Mouse (Mus musculus) intestine, embryonic 14.5 days (tissue): ENCODE data around the gene Miga1. TPM values are rescaled to one million over a fixed set of nuclear protein-coding genes. Genes with fewer than 3 reads are reported as not detected.

ENCODE experiments used
- ATAC-seq: fragments of 200-750 bp; cut with Nextera tagmentation; replicated peaks from 2 replicates; pipeline ENCODE4 v1.8.0; 2017; ENCODE audit warnings: low read depth, moderate number of reproducible peaks, moderate TSS enrichment, moderate library complexity; ENCODE audit not compliant: low FRiP score, low TSS enrichment
- DNase-seq: peaks from one replicate; pipeline ENCODE4 v3.0.0-alpha.2; 2018; ENCODE audit warnings: low spot score
- H3K27ac ChIP-seq: fragments of 300-500 bp; sonication (generic); 2 replicates; pipeline ENCODE4 v1.5.1; 2014; ENCODE audit warnings: low read depth, mild to moderate bottlenecking, control low read depth
- H3K27me3 ChIP-seq: fragments of 300-500 bp; sonication (generic); replicated peaks from 2 replicates; pipeline ENCODE4 v1.6.1; 2014; ENCODE audit warnings: low read length, control low read depth; ENCODE audit not compliant: control insufficient read depth, insufficient read depth
- H3K36me3 ChIP-seq: fragments of 300-500 bp; sonication (generic); 2 replicates; pipeline ENCODE4 v1.6.1; 2014; ENCODE audit warnings: low read length, control low read depth; ENCODE audit not compliant: control insufficient read depth, insufficient read depth
- H3K4me1 ChIP-seq: fragments of 300-500 bp; sonication (generic); replicated peaks from 2 replicates; pipeline ENCODE4 v1.6.1; 2014; ENCODE audit warnings: low read length, control low read depth, mixed read lengths; ENCODE audit not compliant: control insufficient read depth, insufficient read depth
- H3K4me2 ChIP-seq: fragments of 300-500 bp; sonication (generic); 2 replicates; pipeline ENCODE4 v1.6.1; 2014; ENCODE audit warnings: low read length
- H3K4me3 ChIP-seq: fragments of 300-500 bp; sonication (generic); 2 replicates; pipeline ENCODE4 v1.5.1; 2014; ENCODE audit warnings: low read depth, low read length, control low read depth, mixed read lengths
- H3K9ac ChIP-seq: fragments of 300-500 bp; sonication (generic); 2 replicates; pipeline ENCODE4 v1.6.1; 2014; ENCODE audit warnings: mild to moderate bottlenecking, low read length
- H3K9me3 ChIP-seq: fragments of 300-500 bp; sonication (generic); 2 replicates; pipeline ENCODE4 v1.6.1; 2016; ENCODE audit warnings: low read length, control low read depth; ENCODE audit not compliant: control insufficient read depth
- WGBS: fragments of 180-500 bp; shearing (Covaris S2); extraction: QIAGEN DNeasy Blood & Tissue Kit; methylation state at CpG from one replicate; pipeline ENCODE4 v1.1.7; 2014; 5-methylcytosine and 5-hydroxymethylcytosine counted together
- polyA plus RNA-seq: library from polyadenylated mRNA; unstranded; fragments of >200 nt; fragmentation: Nextera tagmentation; extraction: Ambion mirVana; gene quantifications from 2 replicates; pipeline ENCODE4 v1.2.1, GENCODE M21; 2014

Miga1 gene
- polyA plus RNA-seq, 1 experiment from 2014 or later: 19.2 TPM

DNA sequence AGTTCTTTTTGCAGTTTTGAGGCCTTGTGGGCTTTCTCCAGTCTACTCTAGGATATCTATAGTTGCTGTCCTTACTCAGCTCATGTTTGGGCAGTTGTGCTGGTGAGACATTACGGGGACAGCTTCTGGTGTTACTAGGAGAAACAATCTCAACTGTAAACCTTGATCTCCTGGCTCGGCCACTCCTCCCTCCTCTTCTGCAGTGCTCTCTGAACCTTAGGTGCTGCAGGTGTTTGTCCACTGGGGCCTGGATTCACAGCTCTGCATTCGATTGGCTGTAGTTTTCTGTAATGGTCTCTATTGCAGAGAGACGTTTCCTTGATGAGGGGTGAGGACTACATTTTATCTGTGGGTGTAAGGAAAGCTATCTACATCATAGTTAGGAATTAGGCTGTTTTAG, 12.1 kb upstream of the Miga1 start:
- no peaks in the 10 kb centered on the region for H3K27me3 ChIP-seq
- H3K4me3 ChIP-seq: no peak overlapping the region
- peaks cover 33% of the 10 kb centered on the region for H3K4me1 ChIP-seq
- no peak for DNase-seq
- H3K36me3 ChIP-seq: no peaks in the 10 kb centered on the region
- H3K27ac ChIP-seq: no peak overlapping the region
- 0 out of 2 replicates have a peak, but pooled peaks have one; percentile 18 for ATAC-seq
- WGBS: 67% methylated on average over 4 of the region's 4 CpGs
- no peak overlapping the region for H3K9ac ChIP-seq
- no peaks in the 10 kb centered on the region for H3K9me3 ChIP-seq
- H3K4me2 ChIP-seq: no peak overlapping the region

DNA sequence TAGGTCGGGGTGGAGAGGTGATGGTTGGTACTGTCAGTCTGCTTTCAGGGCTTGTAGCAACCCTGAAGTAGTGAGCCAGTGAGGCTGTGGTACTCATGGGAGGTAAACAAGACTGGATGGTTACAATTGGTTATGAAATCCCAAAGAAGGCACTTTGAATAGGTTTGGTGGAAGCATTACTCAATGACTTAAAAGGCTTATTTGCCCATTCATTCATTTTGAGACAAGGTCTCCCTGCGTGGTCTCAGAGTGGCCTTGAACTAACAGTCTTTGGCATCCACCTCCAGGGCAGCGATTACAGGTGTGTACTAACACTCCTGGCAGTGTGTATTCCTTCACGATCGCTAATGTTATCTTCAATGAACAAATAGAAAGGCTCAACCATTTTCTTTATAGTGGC, 10.8 kb upstream of the Miga1 start:
- 69% methylated on average over 5 of the region's 5 CpGs for WGBS
- no peaks in the 10 kb centered on the region for H3K9me3 ChIP-seq
- ATAC-seq: no peak
- no peak for DNase-seq
- 0 out of 2 replicates have a peak overlapping the region, but pooled peaks have one; percentile 7 for H3K27ac ChIP-seq
- H3K4me1 ChIP-seq: peaks cover 35% of the 10 kb centered on the region
- H3K27me3 ChIP-seq: no peaks in the 10 kb centered on the region
- no peak overlapping the region for H3K4me2 ChIP-seq
- H3K9ac ChIP-seq: no peak overlapping the region
- no peak overlapping the region for H3K4me3 ChIP-seq
- no peaks in the 10 kb centered on the region for H3K36me3 ChIP-seq

DNA sequence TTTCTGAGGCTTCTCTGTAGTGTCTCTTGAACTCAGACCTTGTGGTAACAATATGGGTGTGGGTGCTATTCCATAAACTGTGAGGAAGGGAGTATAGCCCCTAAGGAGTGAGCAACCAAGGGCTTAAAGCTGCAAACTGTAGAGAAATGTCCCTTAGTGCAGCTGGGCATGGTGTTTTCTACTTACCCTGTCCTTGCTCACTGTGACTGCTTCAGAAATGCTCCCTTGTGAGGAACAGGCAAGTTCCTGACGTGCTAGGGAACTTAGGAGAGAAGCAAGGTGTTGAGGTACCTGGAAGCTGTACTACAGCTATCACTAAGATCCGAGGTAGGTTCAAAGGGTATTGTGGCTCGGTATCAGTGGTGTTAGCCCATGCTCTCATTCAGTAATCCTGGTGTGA, 10.2 kb upstream of the Miga1 start:
- Histone ChIP-seq H3K9ac (no peak overlapping the region), H3K4me1 (peaks cover 35% of the 10 kb centered on the region), H3K4me3 (no peak overlapping the region), H3K27ac (no peak overlapping the region), H3K9me3 (no peaks in the 10 kb centered on the region), H3K36me3 (no peaks in the 10 kb centered on the region), H3K4me2 (no peak overlapping the region), H3K27me3 (no peaks in the 10 kb centered on the region)
- no peak for ATAC-seq
- 63% methylated on average over 3 of the region's 3 CpGs for WGBS
- DNase-seq: no peak

DNA sequence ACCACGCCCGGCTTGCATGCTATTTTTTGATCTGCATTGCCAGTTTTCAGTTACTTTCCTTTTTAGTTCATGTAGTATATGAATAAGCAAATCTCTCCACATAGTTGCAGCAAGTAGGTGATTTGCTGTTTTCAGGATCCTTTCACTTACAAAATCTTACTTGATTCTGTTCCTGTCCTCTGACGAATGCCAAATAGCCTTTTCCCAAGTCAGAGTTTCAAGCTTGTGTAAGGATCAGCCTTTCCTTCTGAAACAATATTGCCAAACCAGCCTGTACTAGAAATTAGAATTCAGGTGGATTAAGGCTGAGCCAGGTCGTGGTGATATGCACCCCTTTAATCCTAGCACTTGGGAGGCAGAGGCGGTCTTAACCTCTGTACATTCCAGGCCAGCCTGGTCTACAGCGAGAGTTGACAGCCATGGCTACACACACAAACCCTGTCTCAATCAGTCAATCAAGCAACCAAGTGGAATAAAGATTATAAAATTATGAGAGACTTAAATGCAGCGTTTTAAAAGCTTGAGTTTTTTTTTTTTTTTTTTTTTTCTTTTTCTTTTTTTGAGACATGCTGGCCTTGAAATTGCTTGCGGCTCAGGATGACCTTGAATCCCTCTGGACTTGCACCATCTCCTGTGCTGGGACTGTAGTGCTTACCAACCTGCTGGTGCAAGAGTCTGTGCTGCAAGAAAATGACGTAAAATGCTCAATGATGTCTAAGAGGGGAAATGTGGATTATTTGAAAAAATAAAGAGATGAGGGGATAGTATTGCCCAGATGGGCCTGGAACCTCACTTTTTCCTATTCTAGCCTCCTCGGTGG, 8.0 kb upstream of the Miga1 start:
- H3K4me2 ChIP-seq: peak overlapping the region; percentile 60; the same call in 1 of the 2 replicates
- no peak overlapping the region for H3K27ac ChIP-seq
- 90% methylated on average over 10 of the region's 10 CpGs for WGBS
- H3K4me1 ChIP-seq: peaks cover 30% of the 10 kb centered on the region
- ATAC-seq: no peak
- no peaks in the 10 kb centered on the region for H3K9me3 ChIP-seq
- H3K27me3 ChIP-seq: no peaks in the 10 kb centered on the region
- H3K4me3 ChIP-seq: no peak overlapping the region
- H3K9ac ChIP-seq: no peak overlapping the region
- no peak for DNase-seq
- no peaks in the 10 kb centered on the region for H3K36me3 ChIP-seq

DNA sequence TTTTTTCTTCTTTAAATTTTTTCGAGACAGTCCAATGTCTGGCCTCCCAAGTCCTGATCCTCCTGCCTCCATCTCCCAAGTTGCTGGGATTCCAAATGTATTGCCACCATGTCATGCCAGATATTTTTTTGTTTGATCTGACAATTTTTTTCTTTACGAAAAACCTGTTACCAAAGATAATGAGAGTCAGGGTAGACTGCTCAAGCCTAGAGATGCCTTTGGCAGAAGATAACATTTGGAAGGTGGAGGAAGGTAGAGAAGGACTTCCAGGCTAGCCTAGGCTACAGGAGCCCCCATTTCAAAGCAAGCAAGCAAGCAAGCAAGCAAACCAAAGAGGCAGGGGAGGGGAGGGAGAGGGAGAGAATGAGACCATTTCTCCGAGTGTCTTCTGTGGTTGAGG, 7.0 kb upstream of the Miga1 start:
- peaks cover 23% of the 10 kb centered on the region for H3K4me1 ChIP-seq
- no peaks in the 10 kb centered on the region for H3K9me3 ChIP-seq
- peak overlapping the region; percentile 60 for H3K4me2 ChIP-seq
- H3K36me3 ChIP-seq: no peaks in the 10 kb centered on the region
- ATAC-seq: no peak
- H3K27ac ChIP-seq: no peak overlapping the region
- WGBS: 41% methylated on average over 3 of the region's 3 CpGs
- H3K27me3 ChIP-seq: no peaks in the 10 kb centered on the region
- H3K9ac ChIP-seq: peak overlapping the region; percentile 87
- no peak for DNase-seq
- H3K4me3 ChIP-seq: peak overlapping the region; percentile 75

DNA sequence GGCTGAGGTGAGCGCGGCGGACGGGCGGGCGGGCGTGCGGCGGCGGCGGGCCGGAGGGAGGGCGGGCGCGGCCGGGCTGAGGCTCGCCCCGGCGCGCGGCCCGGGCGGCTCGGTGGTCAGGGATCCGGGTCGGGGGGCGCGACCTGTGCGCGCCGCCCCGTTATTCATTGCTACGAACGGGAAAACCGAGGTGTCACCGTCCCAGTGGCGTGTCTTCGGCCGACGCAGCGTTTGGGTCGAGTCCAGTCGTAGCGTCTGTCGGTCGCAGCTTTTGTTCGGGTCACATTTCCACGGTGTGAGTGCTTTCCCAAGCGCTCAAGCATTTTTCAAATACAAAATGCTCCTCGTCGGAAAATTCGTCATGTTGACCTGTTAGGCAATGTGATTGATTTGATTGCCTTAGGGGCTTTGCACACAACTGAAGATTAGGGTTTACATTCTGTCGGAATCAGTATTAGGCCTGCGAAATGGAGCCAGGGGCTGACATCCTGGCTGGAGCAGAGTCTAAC, 6.5 kb upstream of the Miga1 start:
- peak overlapping the region; percentile 60 for H3K4me2 ChIP-seq
- H3K27ac ChIP-seq: peak overlapping the region; percentile 75
- H3K4me3 ChIP-seq: peak overlapping the region; percentile 75
- no peaks in the 10 kb centered on the region for H3K36me3 ChIP-seq
- peak overlapping the region; percentile 87 for H3K9ac ChIP-seq
- under 1% methylated on average over 51 of the region's 54 CpGs for WGBS
- H3K9me3 ChIP-seq: no peaks in the 10 kb centered on the region
- ATAC-seq: no peak; the same call in 1 of the 2 replicates
- DNase-seq: peak; percentile 80
- no peaks in the 10 kb centered on the region for H3K27me3 ChIP-seq
- peaks cover 23% of the 10 kb centered on the region for H3K4me1 ChIP-seq

DNA sequence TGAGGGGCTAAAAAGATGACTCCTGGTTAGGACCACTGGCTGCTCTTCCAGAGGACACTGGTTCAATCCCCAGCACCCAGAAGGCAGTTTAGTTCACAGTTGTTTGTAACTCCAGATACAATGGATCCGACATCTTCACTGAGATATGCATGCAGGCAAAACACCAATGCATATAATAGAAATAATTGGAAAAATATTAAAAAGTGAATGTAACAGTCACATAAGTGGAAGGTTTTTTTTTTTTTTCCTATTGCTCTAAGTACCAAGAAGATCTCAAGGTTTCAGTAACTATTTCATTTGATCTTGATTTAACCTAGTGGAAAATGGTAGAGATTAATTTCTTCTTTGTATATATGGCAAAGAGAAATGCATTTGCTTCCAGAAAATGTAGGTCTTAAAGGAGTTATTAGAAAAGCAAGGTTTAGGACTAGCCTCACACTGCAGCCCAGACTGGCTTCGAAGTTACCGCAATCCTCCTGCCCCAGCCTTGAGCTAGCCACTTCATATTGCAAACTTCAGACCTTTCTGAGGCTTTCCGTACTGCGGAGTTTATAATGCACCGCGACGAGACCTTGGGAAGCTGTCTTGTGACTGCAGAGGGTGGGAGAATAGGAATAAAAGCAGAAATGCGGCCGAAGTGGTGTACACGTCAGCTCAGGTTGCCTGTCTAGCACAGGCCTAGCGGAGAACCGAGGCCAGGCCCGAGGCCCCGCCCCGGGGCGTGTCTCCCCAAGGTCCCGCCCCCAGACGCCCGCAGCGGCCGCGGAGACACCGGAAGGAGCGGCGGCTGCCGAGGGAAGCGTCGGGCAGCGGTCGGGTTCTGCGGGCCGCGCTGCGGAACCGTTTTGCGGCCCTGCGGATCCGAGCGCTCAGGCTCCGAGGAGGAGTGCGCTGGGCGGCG, 5.8 kb upstream of the Miga1 start, which contains the start of gene Usp33:
Gene Usp33, plus strand, starts transcription at position 747 of the 901 bp plus-strand sequence.
- Histone ChIP-seq H3K4me3 (peak within 1 kb of the TSS; percentile 75), H3K27ac (peak within 1 kb of the TSS; percentile 75), H3K36me3 (no peaks in the 10 kb centered on the region), H3K9me3 (no peaks in the 10 kb centered on the region), H3K4me1 (peaks cover 21% of the 10 kb centered on the region), H3K27me3 (no peaks in the 10 kb centered on the region), H3K4me2 (peak within 1 kb of the TSS; percentile 60), H3K9ac (peak within 1 kb of the TSS; percentile 87)
- DNase-seq: peak; percentile 95
- WGBS: 8% methylated on average over 36 of the region's 44 CpGs
- peak; percentile 94 for ATAC-seq

DNA sequence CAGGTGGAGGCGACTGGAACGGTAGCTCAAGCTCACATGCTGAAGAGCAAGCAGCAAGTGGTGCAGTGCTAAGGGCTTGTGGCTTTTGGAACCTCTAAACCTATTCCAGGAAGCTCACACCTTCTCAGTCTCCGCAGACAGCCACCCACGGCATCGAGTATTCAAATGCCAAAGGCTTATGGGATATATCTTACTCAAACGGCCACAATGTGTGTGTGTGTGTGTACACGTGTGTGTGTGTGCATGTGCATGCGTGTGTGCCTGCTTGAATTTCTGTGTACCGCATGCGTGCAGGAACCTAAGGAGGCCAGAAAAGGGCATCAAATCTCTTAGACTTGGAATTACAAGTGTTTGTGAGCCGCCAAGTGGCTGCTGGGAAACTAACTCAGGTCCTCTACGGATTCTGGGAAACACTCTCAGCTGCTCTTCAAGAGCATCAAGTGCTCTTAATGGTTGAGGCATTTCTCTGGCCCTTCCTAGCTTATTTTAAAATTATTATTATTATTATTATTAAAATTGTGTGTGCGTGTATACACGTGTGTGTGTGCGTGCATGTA, 2.8 kb upstream of the Miga1 start:
- H3K4me1 ChIP-seq: peaks cover 14% of the 10 kb centered on the region; the same call in 1 of the 2 replicates
- H3K9me3 ChIP-seq: no peaks in the 10 kb centered on the region
- 87% methylated on average over 15 of the region's 15 CpGs for whole genome bisulfite sequencing

More for the DNA sequence above, 2.8 kb upstream of the Miga1 start:
- H3K27ac ChIP-seq: no peak overlapping the region
- ATAC-seq (no peak), DNase-seq (no peak)
- no peak overlapping the region for H3K4me3 ChIP-seq
- H3K4me2 ChIP-seq: no peak overlapping the region
- no peaks in the 10 kb centered on the region for H3K27me3 ChIP-seq
- H3K36me3 ChIP-seq: no peaks in the 10 kb centered on the region
- H3K9ac ChIP-seq: no peak overlapping the region
